Mouse (Mus musculus) midbrain, embryonic 12.5 days (tissue): ENCODE results near the gene Adipor2. TPM values are rescaled to one million over a fixed set of nuclear protein-coding genes. Genes with fewer than 3 reads are reported as not detected.
"Not testable (repeated sequence)": the region's sequence is repeated elsewhere in the genome, so short reads cannot be mapped to it uniquely, and the experiment has no call there.

Experiments used
- ATAC-seq: fragments of 200-750 bp; cut with Nextera tagmentation; 2 replicates; pipeline ENCODE4 v1.8.0; 2017; ENCODE audit warnings: low read depth, moderate TSS enrichment, moderate library complexity; ENCODE audit not compliant: low FRiP score
- H3K27ac ChIP-seq: fragments of 300-500 bp; sonication (generic); replicated peaks from 2 replicates; pipeline ENCODE4 v1.5.1; 2016; ENCODE audit warnings: mild to moderate bottlenecking
- H3K27me3 ChIP-seq: fragments of 300-500 bp; sonication (generic); 2 replicates; pipeline ENCODE4 v1.6.1; 2016; ENCODE audit warnings: mild to moderate bottlenecking
- H3K36me3 ChIP-seq: fragments of 300-500 bp; sonication (generic); 2 replicates; pipeline ENCODE4 v1.6.1; 2016
- H3K4me1 ChIP-seq: fragments of 300-500 bp; sonication (generic); 2 replicates; pipeline ENCODE4 v1.6.1; 2016
- H3K4me2 ChIP-seq: fragments of 300-500 bp; sonication (generic); replicated peaks from 2 replicates; pipeline ENCODE4 v1.6.1; 2016; ENCODE audit warnings: mild to moderate bottlenecking, moderate library complexity
- H3K4me3 ChIP-seq: fragments of 300-500 bp; sonication (generic); 2 replicates; pipeline ENCODE4 v1.5.1; 2016; ENCODE audit warnings: mild to moderate bottlenecking
- H3K9ac ChIP-seq: fragments of 300-500 bp; sonication (generic); replicated peaks from 2 replicates; pipeline ENCODE4 v1.6.1; 2016; ENCODE audit warnings: mild to moderate bottlenecking, moderate library complexity
- H3K9me3 ChIP-seq: fragments of 300-500 bp; sonication (generic); 2 replicates; pipeline ENCODE4 v1.6.1; 2016; ENCODE audit warnings: mild to moderate bottlenecking
- WGBS: fragments of 180-500 bp; shearing (Covaris S2); methylation state at CpG from one replicate; pipeline ENCODE4 v1.1.7; 2016; 5-methylcytosine and 5-hydroxymethylcytosine counted together
- polyA plus RNA-seq: library from polyadenylated mRNA; unstranded; fragments of >200 nt; fragmentation: Nextera tagmentation; extraction: Ambion mirVana; gene quantifications from 2 replicates; pipeline ENCODE4 v1.2.1, GENCODE M21; 2016

The Adipor2 gene
- polyA plus RNA-seq, 1 experiment from 2014 or later, result 37.6 TPM

- Histone ChIP-seq H3K4me3 (peak overlapping the region; percentile 87; the same call in 1 of the 2 replicates), H3K9me3 (no peaks in the 10 kb centered on the region), H3K9ac (0 out of 2 replicates have a peak overlapping the region, but pooled peaks have one; percentile 11)
These were observed 30.7 kb downstream of the Adipor2 start for GRCm38 (mm10) chr6:119386821-119387220.

GRCm38 (mm10) chr6:119386421-119386820 lies 31.1 kb downstream of the Adipor2 start:
- H3K9me3 ChIP-seq, result no peaks in the 10 kb centered on the region
- no peak overlapping the region for H3K27ac ChIP-seq
- H3K27me3 ChIP-seq, result no peaks in the 10 kb centered on the region
- WGBS, result 95% methylated on average over 4 of the region's 4 CpGs
- no peak overlapping the region for H3K4me3 ChIP-seq
- ATAC-seq, result no peak
- 0 out of 2 replicates have a peak, but pooled peaks cover 5% of the 10 kb centered on the region for H3K36me3 ChIP-seq
- H3K4me1 ChIP-seq, result peaks cover 14% of the 10 kb centered on the region
- no peak overlapping the region for H3K4me2 ChIP-seq
- H3K9ac ChIP-seq, result no peak overlapping the region

More at GRCm38 (mm10) chr6:119386821-119387220, 30.7 kb downstream of the Adipor2 start:
- peaks cover 14% of the 10 kb centered on the region for H3K4me1 ChIP-seq
- H3K4me2 ChIP-seq, result peak overlapping the region; percentile 86
- ATAC-seq, result no peak
- H3K27me3 ChIP-seq, result no peaks in the 10 kb centered on the region
- H3K36me3 ChIP-seq, result 0 out of 2 replicates have a peak, but pooled peaks cover 5% of the 10 kb centered on the region
- no peak overlapping the region for H3K27ac ChIP-seq
- WGBS, result 88% methylated on average over 1 of the region's 1 CpGs

GRCm38 (mm10) chr6:119385668-119386067 lies 31.8 kb downstream of the Adipor2 start:
- H3K27me3 ChIP-seq, result no peaks in the 10 kb centered on the region
- peaks cover 14% of the 10 kb centered on the region for H3K4me1 ChIP-seq
- no peaks in the 10 kb centered on the region for H3K9me3 ChIP-seq
- no peak overlapping the region for H3K4me3 ChIP-seq
- H3K27ac ChIP-seq, result no peak overlapping the region
- H3K36me3 ChIP-seq, result 0 out of 2 replicates have a peak, but pooled peaks cover 5% of the 10 kb centered on the region
- no peak overlapping the region for H3K9ac ChIP-seq
- H3K4me2 ChIP-seq, result no peak overlapping the region
- 100% methylated on average over 1 of the region's 1 CpGs for WGBS
- no peak for ATAC-seq

- no peak overlapping the region for H3K4me3 ChIP-seq
- H3K36me3 ChIP-seq, result no peaks in the 10 kb centered on the region
- no peak overlapping the region for H3K4me2 ChIP-seq
- H3K27ac ChIP-seq, result no peak overlapping the region
- no peaks in the 10 kb centered on the region for H3K4me1 ChIP-seq
- no peaks in the 10 kb centered on the region for H3K27me3 ChIP-seq
- no peak overlapping the region for H3K9ac ChIP-seq
- WGBS, result 73% methylated on average over 1 of the region's 1 CpGs
- H3K9me3 ChIP-seq, result no peaks in the 10 kb centered on the region
- ATAC-seq, result no peak
These were observed 38.9 kb downstream of the Adipor2 start for GRCm38 (mm10) chr6:119378631-119379030.

GRCm38 (mm10) chr6:119377613-119378012 lies 39.9 kb downstream of the Adipor2 start:
- Histone ChIP-seq H3K27me3 (no peaks in the 10 kb centered on the region), H3K27ac (no peak overlapping the region), H3K4me1 (no peaks in the 10 kb centered on the region), H3K4me3 (no peak overlapping the region), H3K9ac (no peak overlapping the region), H3K36me3 (no peaks in the 10 kb centered on the region), H3K9me3 (no peaks in the 10 kb centered on the region), H3K4me2 (no peak overlapping the region)
- ATAC-seq, result no peak
- 79% methylated on average over 2 of the region's 2 CpGs for WGBS

- no peaks in the 10 kb centered on the region for H3K4me1 ChIP-seq
- H3K36me3 ChIP-seq, result no peaks in the 10 kb centered on the region
- 79% methylated on average over 5 of the region's 5 CpGs for WGBS
- H3K9ac ChIP-seq, result no peak overlapping the region
- no peak overlapping the region for H3K4me3 ChIP-seq
- no peak overlapping the region for H3K4me2 ChIP-seq
- no peak for ATAC-seq
- no peak overlapping the region for H3K27ac ChIP-seq
- H3K27me3 ChIP-seq, result no peaks in the 10 kb centered on the region
- H3K9me3 ChIP-seq, result no peaks in the 10 kb centered on the region
These were observed 42.5 kb downstream of the Adipor2 start for GRCm38 (mm10) chr6:119375035-119375434.

GRCm38 (mm10) chr6:119373000-119373705 lies 44.4 kb downstream of the Adipor2 start:
- ATAC-seq, result no peak
- Histone ChIP-seq H3K4me1 (no peaks in the 10 kb centered on the region), H3K9me3 (no peaks in the 10 kb centered on the region), H3K27me3 (no peaks in the 10 kb centered on the region), H3K4me2 (no peak overlapping the region), H3K27ac (no peak overlapping the region), H3K36me3 (peaks cover 5% of the 10 kb centered on the region; the same call in 1 of the 2 replicates), H3K4me3 (no peak overlapping the region), H3K9ac (no peak overlapping the region)

GRCm38 (mm10) chr6:119372237-119372636 lies 45.3 kb downstream of the Adipor2 start:
- no peak overlapping the region for H3K9ac ChIP-seq
- H3K4me3 ChIP-seq, result no peak overlapping the region
- H3K27ac ChIP-seq, result no peak overlapping the region
- no peak for ATAC-seq
- no peaks in the 10 kb centered on the region for H3K9me3 ChIP-seq
- no peak overlapping the region for H3K4me2 ChIP-seq
- no peaks in the 10 kb centered on the region for H3K27me3 ChIP-seq
- peaks cover 11% of the 10 kb centered on the region; the same call in 1 of the 2 replicates for H3K36me3 ChIP-seq
- no peaks in the 10 kb centered on the region for H3K4me1 ChIP-seq
- 90% methylated on average over 5 of the region's 5 CpGs for WGBS

GRCm38 (mm10) chr6:119371624-119372023 lies 45.9 kb downstream of the Adipor2 start:
- no peak overlapping the region for H3K4me2 ChIP-seq
- no peak overlapping the region for H3K4me3 ChIP-seq
- H3K4me1 ChIP-seq, result no peaks in the 10 kb centered on the region
- H3K9me3 ChIP-seq, result no peaks in the 10 kb centered on the region
- H3K36me3 ChIP-seq, result peaks cover 13% of the 10 kb centered on the region; the same call in 1 of the 2 replicates
- H3K9ac ChIP-seq, result no peak overlapping the region
- no peak for ATAC-seq
- no peaks in the 10 kb centered on the region for H3K27me3 ChIP-seq
- H3K27ac ChIP-seq, result no peak overlapping the region

GRCm38 (mm10) chr6:119367382-119367781 lies 50.1 kb downstream of the Adipor2 start:
- Histone ChIP-seq H3K36me3 (peaks cover 40% of the 10 kb centered on the region), H3K4me1 (no peaks in the 10 kb centered on the region), H3K4me2 (no peak overlapping the region), H3K4me3 (no peak overlapping the region), H3K9ac (no peak overlapping the region), H3K27ac (no peak overlapping the region), H3K9me3 (no peaks in the 10 kb centered on the region), H3K27me3 (no peaks in the 10 kb centered on the region)
- 93% methylated on average over 2 of the region's 2 CpGs for WGBS
- no peak for ATAC-seq

- ATAC-seq, H3K9ac ChIP-seq, H3K4me1 ChIP-seq, H3K4me2 ChIP-seq, H3K27me3 ChIP-seq, H3K27ac ChIP-seq, H3K9me3 ChIP-seq, H3K4me3 ChIP-seq: not testable (repeated sequence)
- peaks cover 42% of the 10 kb centered on the region for H3K36me3 ChIP-seq
- 86% methylated on average over 4 of the region's 4 CpGs for WGBS
These were observed 50.7 kb downstream of the Adipor2 start for GRCm38 (mm10) chr6:119366800-119367199.

GRCm38 (mm10) chr6:119363593-119363992 lies 53.9 kb downstream of the Adipor2 start:
- Histone ChIP-seq H3K9ac (no peak overlapping the region), H3K4me3 (no peak overlapping the region), H3K27ac (no peak overlapping the region), H3K9me3 (no peaks in the 10 kb centered on the region), H3K36me3 (peaks cover 71% of the 10 kb centered on the region), H3K4me2 (no peak overlapping the region), H3K27me3 (no peaks in the 10 kb centered on the region), H3K4me1 (no peaks in the 10 kb centered on the region)
- WGBS, result 91% methylated on average over 5 of the region's 5 CpGs
- ATAC-seq, result no peak
